Mouse (Mus musculus): ENCODE measurements around the gene Kif23. TPM values are rescaled to one million over a fixed set of nuclear protein-coding genes. Genes with fewer than 3 reads are reported as not detected.

The Kif23 gene
- polyA plus RNA-seq, 1 experiment = 182 TPM

DNA sequence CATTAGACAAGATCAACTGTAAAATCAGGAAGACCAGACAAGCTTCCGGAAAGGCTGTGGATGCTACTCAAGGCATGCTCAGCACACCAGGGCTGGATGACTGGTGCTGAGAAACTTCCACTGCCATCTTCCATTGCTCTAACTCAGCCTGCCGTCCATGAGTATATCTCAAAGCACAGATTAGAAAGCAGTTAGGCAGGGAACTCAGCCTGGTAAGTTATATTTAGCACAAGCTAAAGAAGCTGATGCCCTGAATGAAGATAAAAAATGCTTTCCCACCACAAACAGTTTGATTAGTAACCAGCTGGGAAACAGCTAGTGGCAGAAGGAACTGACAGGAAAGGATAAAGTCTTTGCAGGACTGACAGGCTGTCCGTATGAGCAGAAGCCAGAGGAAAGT, 5.5 kb downstream of the Kif23 start:
- H3K4me3 ChIP-seq (ENCODE audit: low read depth, low read length) = no peak overlapping the region
- H3K27ac ChIP-seq (ENCODE audit: insufficient read depth, low read length) = no peak overlapping the region
- no peaks in the 10 kb centered on the region for H3K9me3 ChIP-seq (replicated peaks; ENCODE audit: control insufficient read depth, insufficient read depth, low read length, poor library complexity, severe bottlenecking)
- no peak overlapping the region for H3K9ac ChIP-seq (ENCODE audit: low read depth, poor library complexity, severe bottlenecking)
- H3K4me1 ChIP-seq (ENCODE audit: control insufficient read depth, insufficient read depth, low read length) = peaks cover 3% of the 10 kb centered on the region
- H3K27me3 ChIP-seq (ENCODE audit: control insufficient read depth, insufficient read depth, low read length, poor library complexity, severe bottlenecking) = no peaks in the 10 kb centered on the region
- H3K36me3 ChIP-seq (ENCODE audit: control insufficient read depth, insufficient read depth, low read length, poor library complexity, severe bottlenecking) = peaks cover 65% of the 10 kb centered on the region
- TF ChIP-seq CTCF (IDR thresholded peaks at IDR 0.05; ENCODE audit: low read depth, low read length) = no peak
- no peak for TF ChIP-seq POLR2A (IDR thresholded peaks at IDR 0.05; ENCODE audit: insufficient read depth, low read length)
- no peak for TF ChIP-seq EP300 (IDR thresholded peaks at IDR 0.05; ENCODE audit: insufficient read depth, low read depth, low read length)

DNA sequence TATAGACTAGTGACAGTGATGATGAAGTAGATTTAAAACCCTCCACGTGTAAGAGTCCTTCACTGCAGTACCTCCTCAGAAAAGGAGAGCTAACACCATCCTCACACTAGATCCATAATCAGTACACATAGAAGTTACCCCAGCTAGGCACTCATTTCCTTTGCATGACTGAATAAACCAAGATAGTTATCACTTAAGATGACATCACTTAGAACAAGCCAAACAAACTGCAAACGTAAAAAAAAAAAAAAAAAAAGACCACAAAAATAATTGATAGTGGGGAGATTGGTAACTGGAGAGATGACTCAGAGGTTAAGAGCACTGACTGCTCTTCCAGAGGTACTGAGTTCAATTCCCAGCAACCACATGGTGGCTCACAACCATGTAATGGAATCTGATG, 13.2 kb downstream of the Kif23 start:
- Histone ChIP-seq H3K27me3 (ENCODE audit: control insufficient read depth, insufficient read depth, low read length, poor library complexity, severe bottlenecking) (no peaks in the 10 kb centered on the region), H3K27ac (ENCODE audit: insufficient read depth, low read length) (no peak overlapping the region), H3K4me3 (ENCODE audit: low read depth, low read length) (no peak overlapping the region), H3K9me3 (replicated peaks; ENCODE audit: control insufficient read depth, insufficient read depth, low read length, poor library complexity, severe bottlenecking) (no peaks in the 10 kb centered on the region), H3K4me1 (ENCODE audit: control insufficient read depth, insufficient read depth, low read length) (no peaks in the 10 kb centered on the region), H3K9ac (ENCODE audit: low read depth, poor library complexity, severe bottlenecking) (no peak overlapping the region), H3K36me3 (ENCODE audit: control insufficient read depth, insufficient read depth, low read length, poor library complexity, severe bottlenecking) (peaks cover 65% of the 10 kb centered on the region)
- no peak for TF ChIP-seq EP300 (IDR thresholded peaks at IDR 0.05; ENCODE audit: insufficient read depth, low read depth, low read length)
- TF ChIP-seq POLR2A (IDR thresholded peaks at IDR 0.05; ENCODE audit: insufficient read depth, low read length) = no peak
- TF ChIP-seq CTCF (IDR thresholded peaks at IDR 0.05; ENCODE audit: low read depth, low read length) = no peak

DNA sequence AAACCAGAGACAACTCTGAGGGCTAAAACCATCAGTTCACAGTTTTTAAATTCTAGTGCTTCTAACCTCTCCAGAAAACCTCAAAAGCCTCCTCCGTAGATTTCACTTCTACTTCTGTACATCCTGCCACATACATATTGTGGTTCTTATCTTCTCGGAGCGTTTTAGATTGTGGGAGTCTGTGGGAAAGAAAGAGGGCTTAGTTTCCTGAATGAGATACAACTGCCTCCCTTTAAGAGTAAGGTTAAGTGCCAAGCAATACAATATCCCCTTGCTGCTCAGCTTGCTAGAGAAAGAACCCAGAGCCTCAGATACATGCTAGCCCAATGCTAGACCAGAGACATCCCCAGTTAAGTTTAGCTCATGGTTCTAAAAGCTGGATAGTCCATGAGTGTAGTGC, 14.6 kb downstream of the Kif23 start:
- H3K9me3 ChIP-seq (replicated peaks; ENCODE audit: control insufficient read depth, insufficient read depth, low read length, poor library complexity, severe bottlenecking) = no peaks in the 10 kb centered on the region
- peaks cover 62% of the 10 kb centered on the region for H3K36me3 ChIP-seq (ENCODE audit: control insufficient read depth, insufficient read depth, low read length, poor library complexity, severe bottlenecking)
- no peaks in the 10 kb centered on the region for H3K27me3 ChIP-seq (ENCODE audit: control insufficient read depth, insufficient read depth, low read length, poor library complexity, severe bottlenecking)
- no peak overlapping the region for H3K27ac ChIP-seq (ENCODE audit: insufficient read depth, low read length)
- H3K4me1 ChIP-seq (ENCODE audit: control insufficient read depth, insufficient read depth, low read length) = no peaks in the 10 kb centered on the region
- TF ChIP-seq POLR2A (IDR thresholded peaks at IDR 0.05; ENCODE audit: insufficient read depth, low read length) = no peak
- TF ChIP-seq EP300 (IDR thresholded peaks at IDR 0.05; ENCODE audit: insufficient read depth, low read depth, low read length) = no peak
- no peak for TF ChIP-seq CTCF (IDR thresholded peaks at IDR 0.05; ENCODE audit: low read depth, low read length)
- H3K4me3 ChIP-seq (ENCODE audit: low read depth, low read length) = no peak overlapping the region
- no peak overlapping the region for H3K9ac ChIP-seq (ENCODE audit: low read depth, poor library complexity, severe bottlenecking)

DNA sequence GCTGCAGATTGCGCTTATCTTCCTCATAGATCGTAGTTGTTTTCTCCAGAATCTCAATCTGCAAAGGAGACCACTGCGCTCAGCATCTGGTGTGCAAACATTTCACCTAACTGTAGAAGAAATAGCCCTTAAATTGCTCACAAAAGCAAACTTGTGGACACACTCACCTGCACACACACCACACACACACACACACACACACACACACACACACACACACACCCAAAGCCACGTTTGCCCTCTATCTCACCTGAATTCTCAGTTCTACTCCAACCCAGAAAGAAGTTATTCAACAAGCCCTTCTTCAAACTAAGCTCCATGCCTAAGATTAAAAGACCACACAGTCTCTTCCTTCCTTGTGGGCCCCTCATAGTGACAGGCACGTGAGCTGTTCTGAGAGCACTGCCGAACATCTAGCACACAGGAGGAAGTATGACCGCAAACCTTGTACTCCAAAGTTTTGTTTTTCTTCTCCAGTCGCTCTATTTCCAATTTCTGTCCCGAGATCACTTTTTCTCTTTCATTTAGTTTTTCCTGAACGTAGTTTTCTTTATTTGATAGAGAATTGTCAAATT, 21.4 kb downstream of the Kif23 start:
- no peaks in the 10 kb centered on the region for H3K4me1 ChIP-seq (ENCODE audit: control insufficient read depth, insufficient read depth, low read length)
- no peaks in the 10 kb centered on the region for H3K27me3 ChIP-seq (ENCODE audit: control insufficient read depth, insufficient read depth, low read length, poor library complexity, severe bottlenecking)
- no peak for TF ChIP-seq EP300 (IDR thresholded peaks at IDR 0.05; ENCODE audit: insufficient read depth, low read depth, low read length)
- TF ChIP-seq CTCF (IDR thresholded peaks at IDR 0.05; ENCODE audit: low read depth, low read length) = no peak
- no peak for TF ChIP-seq POLR2A (IDR thresholded peaks at IDR 0.05; ENCODE audit: insufficient read depth, low read length)
- no peak overlapping the region for H3K9ac ChIP-seq (ENCODE audit: low read depth, poor library complexity, severe bottlenecking)
- peaks cover 76% of the 10 kb centered on the region for H3K36me3 ChIP-seq (ENCODE audit: control insufficient read depth, insufficient read depth, low read length, poor library complexity, severe bottlenecking)
- no peak overlapping the region for H3K4me3 ChIP-seq (ENCODE audit: low read depth, low read length)
- no peak overlapping the region for H3K27ac ChIP-seq (ENCODE audit: insufficient read depth, low read length)
- no peaks in the 10 kb centered on the region for H3K9me3 ChIP-seq (replicated peaks; ENCODE audit: control insufficient read depth, insufficient read depth, low read length, poor library complexity, severe bottlenecking)

DNA sequence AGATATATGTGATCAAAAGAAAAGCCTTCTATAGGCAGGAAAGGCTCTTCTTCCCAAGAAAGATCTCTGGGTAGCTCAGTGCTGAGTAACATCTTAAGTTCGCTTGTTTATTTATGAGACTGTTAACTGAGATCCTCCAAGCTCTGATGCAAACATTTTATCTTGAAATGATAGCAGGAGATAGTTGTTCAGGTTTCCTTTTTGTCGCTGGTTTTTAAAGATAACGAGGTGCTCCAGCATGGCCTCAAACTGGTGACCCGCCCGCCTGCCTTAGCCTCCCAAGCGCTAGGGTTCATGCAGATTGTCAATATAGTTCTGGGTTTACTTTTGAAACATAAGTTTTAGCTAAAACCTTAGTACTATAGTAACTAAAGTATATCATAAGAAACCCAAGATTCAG, 26.2 kb downstream of the Kif23 start:
- Histone ChIP-seq H3K4me1 (ENCODE audit: control insufficient read depth, insufficient read depth, low read length) (no peaks in the 10 kb centered on the region), H3K27ac (ENCODE audit: insufficient read depth, low read length) (no peak overlapping the region), H3K27me3 (ENCODE audit: control insufficient read depth, insufficient read depth, low read length, poor library complexity, severe bottlenecking) (no peaks in the 10 kb centered on the region), H3K9me3 (replicated peaks; ENCODE audit: control insufficient read depth, insufficient read depth, low read length, poor library complexity, severe bottlenecking) (no peaks in the 10 kb centered on the region), H3K36me3 (ENCODE audit: control insufficient read depth, insufficient read depth, low read length, poor library complexity, severe bottlenecking) (peaks cover 69% of the 10 kb centered on the region), H3K9ac (ENCODE audit: low read depth, poor library complexity, severe bottlenecking) (no peak overlapping the region), H3K4me3 (ENCODE audit: low read depth, low read length) (no peak overlapping the region)
- no peak for TF ChIP-seq CTCF (IDR thresholded peaks at IDR 0.05; ENCODE audit: low read depth, low read length)
- no peak for TF ChIP-seq EP300 (IDR thresholded peaks at IDR 0.05; ENCODE audit: insufficient read depth, low read depth, low read length)
- TF ChIP-seq POLR2A (IDR thresholded peaks at IDR 0.05; ENCODE audit: insufficient read depth, low read length) = no peak

DNA sequence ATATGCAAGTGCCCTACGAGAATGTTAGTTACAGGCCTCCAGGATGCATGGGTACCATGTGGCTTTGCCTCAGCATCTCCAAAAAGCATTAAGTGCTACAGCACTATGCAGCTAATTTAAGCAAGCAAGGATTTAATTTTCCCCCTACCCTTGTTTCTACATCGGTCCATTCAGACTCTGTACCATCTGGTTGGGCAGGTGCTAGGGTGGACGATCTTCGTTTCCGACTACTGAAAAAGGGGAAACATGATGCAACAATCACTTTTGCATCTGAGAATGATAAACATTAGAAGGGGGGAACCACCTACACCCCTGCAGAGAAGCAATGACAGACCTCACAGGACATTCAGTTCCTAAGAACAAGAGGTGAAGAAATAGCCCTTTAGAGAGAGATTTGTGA, 27.1 kb downstream of the Kif23 start:
- H3K9ac ChIP-seq (ENCODE audit: low read depth, poor library complexity, severe bottlenecking) = no peak overlapping the region
- H3K9me3 ChIP-seq (replicated peaks; ENCODE audit: control insufficient read depth, insufficient read depth, low read length, poor library complexity, severe bottlenecking) = no peaks in the 10 kb centered on the region
- peaks cover 61% of the 10 kb centered on the region for H3K36me3 ChIP-seq (ENCODE audit: control insufficient read depth, insufficient read depth, low read length, poor library complexity, severe bottlenecking)
- H3K27me3 ChIP-seq (ENCODE audit: control insufficient read depth, insufficient read depth, low read length, poor library complexity, severe bottlenecking) = no peaks in the 10 kb centered on the region
- no peak overlapping the region for H3K4me3 ChIP-seq (ENCODE audit: low read depth, low read length)
- H3K4me1 ChIP-seq (ENCODE audit: control insufficient read depth, insufficient read depth, low read length) = no peaks in the 10 kb centered on the region
- H3K27ac ChIP-seq (ENCODE audit: insufficient read depth, low read length) = no peak overlapping the region
- TF ChIP-seq EP300 (IDR thresholded peaks at IDR 0.05; ENCODE audit: insufficient read depth, low read depth, low read length) = no peak
- TF ChIP-seq POLR2A (IDR thresholded peaks at IDR 0.05; ENCODE audit: insufficient read depth, low read length) = no peak
- no peak for TF ChIP-seq CTCF (IDR thresholded peaks at IDR 0.05; ENCODE audit: low read depth, low read length)
